Mouse (Mus musculus) lung, adult 2 months (tissue): ENCODE data around the gene Pde8b.

Experiments used
- CTCF ChIP-seq: fragments of 200-500 bp; IDR thresholded peaks from 2 replicates; pipeline ENCODE4 v1.5.1; 2011; ENCODE audit warnings: mild to moderate bottlenecking, low read length, control low read depth; ENCODE audit not compliant: insufficient read depth
- POLR2A ChIP-seq: fragments of 200-500 bp; IDR thresholded peaks from 2 replicates; pipeline ENCODE4 v1.6.1; 2011; ENCODE audit warnings: low read depth, mild to moderate bottlenecking, control low read depth, low read length, borderline replicate concordance; ENCODE audit errors: extremely low read depth

DNA sequence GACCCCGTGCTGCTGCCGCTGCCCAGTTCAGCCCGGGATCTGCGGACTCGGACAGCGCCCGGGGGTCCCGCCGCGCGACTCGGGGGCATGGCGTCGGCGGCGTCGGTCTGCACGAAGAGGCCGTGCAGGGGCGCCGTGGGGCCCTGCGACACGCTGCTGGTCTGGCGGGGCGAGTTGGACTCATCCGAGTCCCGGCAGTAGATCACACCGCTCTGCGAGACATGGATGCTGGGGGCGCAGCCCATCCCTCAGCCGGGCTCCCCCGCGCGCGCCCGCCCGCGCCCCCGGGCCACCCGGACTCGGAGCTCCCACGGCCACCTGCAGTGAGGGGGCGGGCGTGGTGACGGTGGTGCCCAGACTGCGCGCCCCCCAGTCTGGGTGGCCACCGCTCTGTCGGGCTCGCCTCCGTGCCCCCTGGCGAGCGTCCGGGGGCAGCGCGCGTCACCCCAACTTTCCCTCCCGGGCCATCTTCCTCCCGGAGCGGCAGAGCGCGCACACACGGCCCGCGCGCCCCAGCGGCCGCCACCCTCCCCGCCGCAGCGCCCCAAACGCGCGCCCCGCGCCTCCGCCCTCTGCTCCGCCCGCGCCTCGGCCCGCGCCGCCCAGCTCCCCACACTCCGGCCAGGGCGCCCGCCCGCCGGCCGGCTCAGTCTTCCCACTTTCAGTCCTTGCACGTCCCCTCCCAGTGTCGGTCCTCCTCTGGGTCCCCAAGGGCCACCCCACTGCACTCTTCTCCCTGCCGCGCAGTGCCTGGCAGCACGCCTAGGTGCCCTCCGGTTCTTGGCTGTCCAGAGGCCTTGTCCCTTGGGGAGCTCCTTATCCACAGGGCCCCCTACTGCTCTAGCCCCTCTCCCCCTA lies 27.3 kb downstream of the Pde8b start:
- TF ChIP-seq POLR2A = no peak
- no peak for TF ChIP-seq CTCF
